Mouse (Mus musculus): ENCODE results near the gene Brpf3. TPM values are rescaled to one million over a fixed set of nuclear protein-coding genes. Genes with fewer than 3 reads are reported as not detected.

Gene Brpf3
- total and polyA plus RNA-seq, 2 experiments from 2014 or later: 4.7 to 16.5 TPM

DNA sequence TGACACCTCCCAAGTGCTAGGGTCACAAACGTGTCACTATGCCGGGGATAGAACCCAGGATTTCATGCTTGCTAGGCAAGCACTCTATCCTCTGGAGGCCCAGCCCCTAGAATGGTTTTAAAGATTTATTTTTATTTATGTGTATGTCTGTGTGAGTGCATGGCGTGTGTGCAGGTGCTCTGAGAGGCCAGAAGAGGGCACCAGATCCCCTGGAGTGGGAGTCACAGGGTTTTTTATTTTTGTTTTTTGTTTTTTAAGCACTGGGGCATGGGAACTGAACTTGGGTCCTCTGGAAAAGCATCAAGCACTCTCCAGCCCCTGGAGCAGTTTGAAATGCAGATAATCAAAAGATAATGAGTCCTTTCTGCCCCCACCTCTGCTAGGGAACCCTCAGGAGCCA, 24.1 kb upstream of the Brpf3 start:
- H3K4me3 ChIP-seq (ENCODE audit: low read length): no peak overlapping the region
- 93% methylated on average over 3 of the region's 3 CpGs for WGBS
- no peaks in the 10 kb centered on the region for H3K9me3 ChIP-seq (ENCODE audit: low read length)
- no peak overlapping the region for H3K9ac ChIP-seq (replicated peaks; ENCODE audit: low read length)
- DNase-seq (ENCODE audit: low spot score) (no peak), ATAC-seq (no peak)
- H3K36me3 ChIP-seq (ENCODE audit: insufficient read depth, low read length): no peaks in the 10 kb centered on the region
- H3K4me1 ChIP-seq (ENCODE audit: insufficient read depth, low read length): no peaks in the 10 kb centered on the region
- no peak overlapping the region for H3K4me2 ChIP-seq (ENCODE audit: low read depth, low read length)
- TF ChIP-seq CTCF (IDR thresholded peaks at IDR 0.05; ENCODE audit: low read depth): peak; percentile 54
- no peaks in the 10 kb centered on the region for H3K27me3 ChIP-seq (ENCODE audit: insufficient read depth, low read length)
- H3K27ac ChIP-seq: no peak overlapping the region

GRCm38 (mm10) chr17:28777231-28778005, 23.5 kb upstream of the Brpf3 start:
- H3K4me1 ChIP-seq (ENCODE audit: insufficient read depth, low read length): no peaks in the 10 kb centered on the region
- no peak for TF ChIP-seq CTCF (IDR thresholded peaks at IDR 0.05; ENCODE audit: low read depth)
- no peak overlapping the region for H3K27ac ChIP-seq
- no peaks in the 10 kb centered on the region for H3K9me3 ChIP-seq (ENCODE audit: low read length)
- WGBS: 71% methylated on average over 16 of the region's 16 CpGs
- H3K4me3 ChIP-seq (ENCODE audit: low read length): no peak overlapping the region
- H3K4me2 ChIP-seq (ENCODE audit: low read depth, low read length): no peak overlapping the region
- no peaks in the 10 kb centered on the region for H3K36me3 ChIP-seq (ENCODE audit: insufficient read depth, low read length)
- ATAC-seq: 0 out of 2 replicates have a peak, but pooled peaks have one; percentile 56
- H3K9ac ChIP-seq (replicated peaks; ENCODE audit: low read length): no peak overlapping the region
- no peaks in the 10 kb centered on the region for H3K27me3 ChIP-seq (ENCODE audit: insufficient read depth, low read length)
- DNase-seq (ENCODE audit: low spot score): peak; percentile 52

DNA sequence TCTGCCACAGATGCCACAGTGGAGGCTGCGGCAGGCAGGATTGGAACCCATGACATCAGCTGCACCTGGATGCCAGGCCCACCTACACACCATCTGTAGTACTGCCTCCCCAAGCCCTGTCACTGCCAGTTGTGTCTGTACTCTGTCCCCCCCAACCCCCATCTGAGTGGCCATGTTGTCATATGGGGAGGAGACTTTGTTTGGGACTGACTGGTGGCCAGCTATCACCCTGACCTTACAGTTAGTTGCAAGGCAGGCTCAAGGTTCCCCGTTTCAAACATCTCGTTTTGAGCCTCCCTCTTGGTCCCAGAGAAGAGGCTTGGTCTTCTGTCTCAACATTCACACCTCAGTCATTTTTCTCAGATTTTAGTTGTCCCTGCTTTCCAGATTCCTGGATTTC, 21.2 kb upstream of the Brpf3 start:
- 88% methylated on average over 3 of the region's 3 CpGs for whole genome bisulfite sequencing

DNA sequence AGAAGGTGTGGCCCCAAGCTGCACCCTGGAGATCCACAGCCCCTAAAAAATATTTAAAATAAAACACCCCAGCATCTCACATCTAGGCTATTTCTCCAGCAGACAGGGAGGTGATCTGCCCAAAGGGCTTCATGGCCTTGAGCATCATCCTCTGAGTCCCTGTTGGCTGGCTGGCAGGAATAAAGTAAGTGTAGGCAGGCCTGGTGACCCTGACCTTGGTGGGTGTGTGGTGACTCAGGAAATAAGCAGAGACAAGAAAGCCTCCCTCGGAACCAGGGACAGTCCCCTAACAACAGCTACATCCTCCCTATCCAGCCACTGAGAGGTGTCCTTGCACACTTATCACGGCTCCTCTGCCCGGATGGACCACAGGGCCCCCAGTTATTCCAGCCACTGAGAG, 20.1 kb upstream of the Brpf3 start:
- Histone ChIP-seq H3K27ac (no peak overlapping the region), H3K9me3 (ENCODE audit: low read length) (no peaks in the 10 kb centered on the region), H3K4me2 (ENCODE audit: low read depth, low read length) (no peak overlapping the region), H3K4me1 (ENCODE audit: insufficient read depth, low read length) (no peaks in the 10 kb centered on the region), H3K4me3 (ENCODE audit: low read length) (no peak overlapping the region), H3K9ac (replicated peaks; ENCODE audit: low read length) (no peak overlapping the region), H3K27me3 (ENCODE audit: insufficient read depth, low read length) (no peaks in the 10 kb centered on the region), H3K36me3 (ENCODE audit: insufficient read depth, low read length) (no peaks in the 10 kb centered on the region)
- ATAC-seq (no peak), DNase-seq (ENCODE audit: low spot score) (no peak)
- 85% methylated on average over 3 of the region's 3 CpGs for WGBS
- TF ChIP-seq CTCF (IDR thresholded peaks at IDR 0.05; ENCODE audit: low read depth): no peak

More for the DNA sequence above, 21.2 kb upstream of the Brpf3 start:
- Histone ChIP-seq H3K9ac (replicated peaks; ENCODE audit: low read length) (no peak overlapping the region), H3K4me1 (ENCODE audit: insufficient read depth, low read length) (no peaks in the 10 kb centered on the region), H3K4me2 (ENCODE audit: low read depth, low read length) (no peak overlapping the region), H3K9me3 (ENCODE audit: low read length) (no peaks in the 10 kb centered on the region), H3K27me3 (ENCODE audit: insufficient read depth, low read length) (no peaks in the 10 kb centered on the region), H3K4me3 (ENCODE audit: low read length) (no peak overlapping the region), H3K36me3 (ENCODE audit: insufficient read depth, low read length) (no peaks in the 10 kb centered on the region), H3K27ac (no peak overlapping the region)
- ATAC-seq (no peak), DNase-seq (ENCODE audit: low spot score) (no peak)
- TF ChIP-seq CTCF (IDR thresholded peaks at IDR 0.05; ENCODE audit: low read depth): no peak

DNA sequence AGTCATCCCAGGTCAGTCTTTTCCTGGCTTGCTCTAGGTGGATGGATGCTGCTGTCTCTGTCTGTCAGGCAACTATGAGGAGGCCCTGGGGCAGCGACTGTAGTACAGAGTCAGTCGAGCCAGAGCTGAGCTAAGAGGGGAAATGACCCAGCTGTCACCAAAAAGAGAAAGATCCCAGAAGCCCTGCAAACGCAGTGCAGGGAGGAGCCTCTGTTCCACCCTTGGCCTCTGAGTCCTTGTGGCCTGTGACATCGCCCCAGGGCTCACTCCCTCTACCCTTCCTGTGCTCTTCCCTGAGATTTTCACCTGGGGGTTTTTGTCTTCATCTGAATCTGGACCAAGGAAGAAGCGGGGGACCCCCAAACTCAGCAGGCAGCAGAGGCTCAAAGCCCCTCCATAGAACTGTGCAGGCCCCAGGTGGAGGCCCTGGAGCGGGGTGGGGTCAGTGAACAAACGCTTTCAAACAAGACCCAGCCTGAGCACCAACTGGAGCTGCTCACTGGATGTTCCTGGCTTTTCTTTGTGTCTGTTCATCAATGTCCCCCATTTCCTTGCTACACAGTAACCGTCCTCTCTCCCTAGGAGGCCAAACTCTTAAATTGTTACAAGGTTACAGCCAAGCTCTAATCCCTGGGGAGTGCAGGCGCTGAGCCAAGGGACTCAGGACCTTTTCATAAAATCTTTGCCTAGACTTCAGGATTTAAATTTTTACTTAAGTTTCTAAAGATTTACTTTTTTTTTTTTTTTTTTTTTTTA, 19.4 kb upstream of the Brpf3 start:
- 52% methylated on average over 9 of the region's 9 CpGs for WGBS
- Histone ChIP-seq H3K9ac (replicated peaks; ENCODE audit: low read length) (no peak overlapping the region), H3K36me3 (ENCODE audit: insufficient read depth, low read length) (no peaks in the 10 kb centered on the region), H3K4me3 (ENCODE audit: low read length) (no peak overlapping the region), H3K27me3 (ENCODE audit: insufficient read depth, low read length) (no peaks in the 10 kb centered on the region), H3K4me2 (ENCODE audit: low read depth, low read length) (no peak overlapping the region), H3K27ac (no peak overlapping the region), H3K4me1 (ENCODE audit: insufficient read depth, low read length) (no peaks in the 10 kb centered on the region), H3K9me3 (ENCODE audit: low read length) (no peaks in the 10 kb centered on the region)
- no peak for ATAC-seq
- TF ChIP-seq CTCF (IDR thresholded peaks at IDR 0.05; ENCODE audit: low read depth): no peak
- DNase-seq (ENCODE audit: low spot score): no peak

DNA sequence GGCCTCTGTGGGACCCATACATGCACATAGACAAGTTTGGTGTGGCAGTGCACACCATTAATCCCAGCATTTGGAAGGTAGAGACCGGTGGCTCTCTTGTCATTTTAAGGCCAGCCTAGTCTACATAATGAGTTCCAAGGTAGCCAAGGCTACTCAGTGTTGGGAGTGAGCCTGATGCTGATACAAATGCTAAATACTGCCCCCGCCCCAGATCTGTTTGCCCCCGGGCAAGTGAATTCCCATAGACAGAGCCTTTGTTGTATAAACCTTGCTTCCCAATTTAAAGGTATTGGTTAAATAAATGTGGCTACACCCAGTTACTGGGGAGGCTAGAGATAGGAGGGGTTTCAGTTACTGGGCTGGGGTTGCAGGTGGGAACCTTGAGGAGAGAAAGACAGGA, 15.9 kb upstream of the Brpf3 start:
- WGBS: 88% methylated on average over 3 of the region's 3 CpGs

GRCm38 (mm10) chr17:28787507-28787906, 13.4 kb upstream of the Brpf3 start:
- TF ChIP-seq CTCF (IDR thresholded peaks at IDR 0.05; ENCODE audit: low read depth): no peak
- Histone ChIP-seq H3K4me1 (ENCODE audit: insufficient read depth, low read length) (no peaks in the 10 kb centered on the region), H3K4me3 (ENCODE audit: low read length) (no peak overlapping the region), H3K4me2 (ENCODE audit: low read depth, low read length) (no peak overlapping the region), H3K9me3 (ENCODE audit: low read length) (no peaks in the 10 kb centered on the region), H3K27ac (no peak overlapping the region), H3K27me3 (ENCODE audit: insufficient read depth, low read length) (no peaks in the 10 kb centered on the region), H3K9ac (replicated peaks; ENCODE audit: low read length) (no peak overlapping the region), H3K36me3 (ENCODE audit: insufficient read depth, low read length) (no peaks in the 10 kb centered on the region)
- ATAC-seq (no peak), DNase-seq (ENCODE audit: low spot score) (no peak)
- WGBS: 95% methylated on average over 12 of the region's 12 CpGs

More for the DNA sequence above, 15.9 kb upstream of the Brpf3 start:
- H3K4me3 ChIP-seq (ENCODE audit: low read length): no peak overlapping the region
- no peak for DNase-seq (ENCODE audit: low spot score)
- H3K9me3 ChIP-seq (ENCODE audit: low read length): no peaks in the 10 kb centered on the region
- no peak for ATAC-seq
- no peak overlapping the region for H3K9ac ChIP-seq (replicated peaks; ENCODE audit: low read length)
- H3K27ac ChIP-seq: no peak overlapping the region
- no peaks in the 10 kb centered on the region for H3K36me3 ChIP-seq (ENCODE audit: insufficient read depth, low read length)
- no peaks in the 10 kb centered on the region for H3K27me3 ChIP-seq (ENCODE audit: insufficient read depth, low read length)
- no peak for TF ChIP-seq CTCF (IDR thresholded peaks at IDR 0.05; ENCODE audit: low read depth)
- no peak overlapping the region for H3K4me2 ChIP-seq (ENCODE audit: low read depth, low read length)
- no peaks in the 10 kb centered on the region for H3K4me1 ChIP-seq (ENCODE audit: insufficient read depth, low read length)

Data from hindbrain, postnatal 0 days (tissue).